Mouse (Mus musculus) liver, adult 2 months (tissue): Measurements from ENCODE around the gene Pet100.

Experiments
- CTCF ChIP-seq: fragments of 200-500 bp; IDR thresholded peaks from 2 replicates; pipeline ENCODE4 v1.5.1; 2011; ENCODE audit warnings: low read depth, low read length, control low read depth
- POLR2A ChIP-seq: fragments of 200-500 bp; IDR thresholded peaks from 2 replicates; pipeline ENCODE4 v1.6.1; 2011; ENCODE audit warnings: low read length, control low read depth; ENCODE audit not compliant: insufficient read depth; ENCODE audit errors: extremely low read depth

- TF ChIP-seq CTCF (no peak), POLR2A (no peak)
Measured at GRCm38 (mm10) chr8:3609046-3609815, 12.1 kb upstream of the Pet100 start.
